8 mouse cellular contexts compared by ENCODE assay signal in genomic region chr11:101120545-101121188, GRCm38 (mm10). TPM values are rescaled to one million over a fixed set of nuclear protein-coding genes. Genes with fewer than 3 reads are reported as not detected.
A peak's percentile ranks its signal among the peaks of the same experiment; 100 is the strongest.
DNase-seq lines count a peak whose midpoint lies in the region; ATAC-seq and TF ChIP-seq lines count a peak whose summit lies in the region.

No protein-coding gene starts in this region.

- 19% methylated on average over 19 of the region's 19 CpGs for WGBS in kidney, embryonic 16.5 days
- WGBS in forebrain, postnatal 0 days: 21% methylated on average over 19 of the region's 19 CpGs
- whole genome bisulfite sequencing in midbrain, embryonic 11.5 days: 27% methylated on average over 19 of the region's 19 CpGs

- no peak for TF ChIP-seq CTCF in forebrain, postnatal 0 days (IDR thresholded peaks at IDR 0.05; ENCODE audit: low read depth)

- peak overlapping the region; percentile 81 for H3K9ac ChIP-seq in kidney, embryonic 16.5 days (replicated peaks; ENCODE audit: low read length)
- H3K9ac ChIP-seq in forebrain, postnatal 0 days: peak overlapping the region; percentile 74
- H3K9ac ChIP-seq in midbrain, embryonic 11.5 days (ENCODE audit: low read length): peak overlapping the region; percentile 79

- no peak for ATAC-seq in kidney, embryonic 16.5 days (ENCODE audit: low FRiP score, low TSS enrichment)
- ATAC-seq in forebrain, postnatal 0 days: no peak
- no peak for ATAC-seq in midbrain, embryonic 11.5 days (ENCODE audit: low FRiP score)

- peak overlapping the region; percentile 93 for H3K27ac ChIP-seq in kidney, embryonic 16.5 days (ENCODE audit: low read length)
- peak overlapping the region; percentile 40 for H3K27ac ChIP-seq in brown adipose tissue, adult 24 weeks (replicated peaks; ENCODE audit: low read depth, low read length)
- peak overlapping the region; percentile 81; the same call in 1 of the 2 replicates for H3K27ac ChIP-seq in forebrain, postnatal 0 days (ENCODE audit: low read depth, low read length)
- H3K27ac ChIP-seq in midbrain, embryonic 11.5 days (ENCODE audit: low read depth, low read length): peak overlapping the region; percentile 84

- peak overlapping the region; percentile 96 for H3K4me3 ChIP-seq in kidney, embryonic 16.5 days (ENCODE audit: low read length)
- peak overlapping the region; percentile 81 for H3K4me3 ChIP-seq in brown adipose tissue, adult 24 weeks (ENCODE audit: insufficient read depth, low read depth, low read length)
- H3K4me3 ChIP-seq in forebrain, postnatal 0 days (ENCODE audit: low read depth, low read length): peak overlapping the region; percentile 75
- H3K4me3 ChIP-seq in midbrain, embryonic 11.5 days (ENCODE audit: low read depth, low read length): peak overlapping the region; percentile 87

- H3K27me3 ChIP-seq in kidney, embryonic 16.5 days (ENCODE audit: insufficient read depth, low read length): no peaks in the 10 kb centered on the region
- H3K27me3 ChIP-seq in forebrain, postnatal 0 days (ENCODE audit: insufficient read depth, low read length): no peaks in the 10 kb centered on the region
- no peaks in the 10 kb centered on the region for H3K27me3 ChIP-seq in midbrain, embryonic 11.5 days (ENCODE audit: control insufficient read depth, insufficient read depth, low read length)

- DNase-seq in kidney, adult 9 months: no peak
- DNase-seq in forebrain, postnatal 0 days: no peak
- DNase-seq in midbrain, embryonic 11.5 days (ENCODE audit: low spot score, missing footprints): no peak
- no peak for DNase-seq in adrenal gland, adult (ENCODE audit: inconsistent age in 2 of 2, low spot score in 1 of 2)
- no peak for DNase-seq in kidney, postnatal 4 days
- DNase-seq in layer of hippocampus, adult 8-10 months (ENCODE audit: low spot score in 2 of 2): no peak

- peaks cover 17% of the 10 kb centered on the region; the same call in 1 of the 2 replicates for H3K36me3 ChIP-seq in kidney, embryonic 16.5 days (ENCODE audit: insufficient read depth, low read length)
- H3K36me3 ChIP-seq in forebrain, postnatal 0 days (ENCODE audit: insufficient read depth): peaks cover 22% of the 10 kb centered on the region
- peaks cover 2% of the 10 kb centered on the region for H3K36me3 ChIP-seq in midbrain, embryonic 11.5 days (ENCODE audit: control insufficient read depth, insufficient read depth, low read length)

- H3K4me2 ChIP-seq in kidney, embryonic 16.5 days (replicated peaks; ENCODE audit: low read depth, low read length): peak overlapping the region; percentile 95
- H3K4me2 ChIP-seq in forebrain, postnatal 0 days (ENCODE audit: low read depth): peak overlapping the region; percentile 88
- peak overlapping the region; percentile 98 for H3K4me2 ChIP-seq in midbrain, embryonic 11.5 days

- H3K9me3 ChIP-seq in kidney, embryonic 16.5 days (ENCODE audit: low read length): no peaks in the 10 kb centered on the region
- H3K9me3 ChIP-seq in forebrain, postnatal 0 days (ENCODE audit: low read length): no peaks in the 10 kb centered on the region
- no peaks in the 10 kb centered on the region for H3K9me3 ChIP-seq in midbrain, embryonic 11.5 days (ENCODE audit: control insufficient read depth, low read length)

- H3K4me1 ChIP-seq in kidney, embryonic 16.5 days (ENCODE audit: insufficient read depth, low read length): peaks cover 38% of the 10 kb centered on the region
- H3K4me1 ChIP-seq in brown adipose tissue, adult 24 weeks (ENCODE audit: control insufficient read depth, insufficient read depth, insufficient read length, low read length): peaks cover 12% of the 10 kb centered on the region
- H3K4me1 ChIP-seq in forebrain, postnatal 0 days (ENCODE audit: insufficient read depth): peaks cover 17% of the 10 kb centered on the region
- peaks cover 17% of the 10 kb centered on the region for H3K4me1 ChIP-seq in midbrain, embryonic 11.5 days (ENCODE audit: control insufficient read depth, insufficient read depth, low read length)

RNA-seq across cellular contexts. Expression of gene Tubg1, which starts 0.9 kb away (rescaled TPM):
- 98.1 and 98.2 TPM in 2 replicates for polyA plus RNA-seq in kidney, embryonic 16.5 days (2015; fragmentation: Nextera tagmentation; extraction: Ambion mirVana)
- polyA plus RNA-seq in brown adipose tissue, adult 24 weeks (2012; ENCODE audit: insufficient read depth, insufficient read length, missing spikeins): 46.6 and 49.2 TPM in 2 replicates
- 35.6 and 43.1 TPM in 2 replicates for total RNA-seq in forebrain, postnatal 0 days (2014; rRNA removed)
- 64.8 and 66.6 TPM in 2 replicates for polyA plus RNA-seq in forebrain, postnatal 0 days (2015; fragmentation: Nextera tagmentation; extraction: Ambion mirVana)
- 96.3 and 108 TPM in 2 replicates for polyA plus RNA-seq in midbrain, embryonic 11.5 days (2014; fragmentation: Nextera tagmentation; extraction: Ambion mirVana)
- 10 to 100 TPM; 39.8 to 43.9 (median 43.3) TPM for total RNA-seq in layer of hippocampus, adult 8-10 months (2022)

RNA-seq across cellular contexts. Expression of gene Retreg3, which starts 1.0 kb away (rescaled TPM):
- 21.9 and 23.2 TPM in 2 replicates for polyA plus RNA-seq in kidney, embryonic 16.5 days (2015; fragmentation: Nextera tagmentation; extraction: Ambion mirVana)
- polyA plus RNA-seq in brown adipose tissue, adult 24 weeks (2012; ENCODE audit: insufficient read depth, insufficient read length, missing spikeins): 43.7 and 49.6 TPM in 2 replicates
- total RNA-seq in forebrain, postnatal 0 days (2014; rRNA removed): 53.3 and 59.0 TPM in 2 replicates
- 21.0 and 23.2 TPM in 2 replicates for polyA plus RNA-seq in forebrain, postnatal 0 days (2015; fragmentation: Nextera tagmentation; extraction: Ambion mirVana)
- polyA plus RNA-seq in midbrain, embryonic 11.5 days (2014; fragmentation: Nextera tagmentation; extraction: Ambion mirVana): 11.0 and 11.4 TPM in 2 replicates
- 10 to 100 TPM; 51.3 to 53.1 (median 52.4) TPM for total RNA-seq in layer of hippocampus, adult 8-10 months (2022)

RNA-seq across cellular contexts. Expression of gene Psmc3ip, which starts 25.4 kb away (rescaled TPM):
- 40.0 and 40.1 TPM in 2 replicates for polyA plus RNA-seq in kidney, embryonic 16.5 days (2015; fragmentation: Nextera tagmentation; extraction: Ambion mirVana)
- 1.7 and 3.6 TPM in 2 replicates for polyA plus RNA-seq in brown adipose tissue, adult 24 weeks (2012; ENCODE audit: insufficient read depth, insufficient read length, missing spikeins)
- 9.5 and 13.8 TPM in 2 replicates for total RNA-seq in forebrain, postnatal 0 days (2014; rRNA removed)
- polyA plus RNA-seq in forebrain, postnatal 0 days (2015; fragmentation: Nextera tagmentation; extraction: Ambion mirVana): 19.2 and 25.7 TPM in 2 replicates
- 57.0 and 64.8 TPM in 2 replicates for polyA plus RNA-seq in midbrain, embryonic 11.5 days (2014; fragmentation: Nextera tagmentation; extraction: Ambion mirVana)
- 1 to 10 TPM; 2.5 to 5.4 (median 3.9) TPM for total RNA-seq in layer of hippocampus, adult 8-10 months (2022)

RNA-seq across cellular contexts. Expression of gene Mlx, which starts 33.6 kb away (rescaled TPM):
- polyA plus RNA-seq in kidney, embryonic 16.5 days (2015; fragmentation: Nextera tagmentation; extraction: Ambion mirVana): 51.9 and 58.9 TPM in 2 replicates
- polyA plus RNA-seq in brown adipose tissue, adult 24 weeks (2012; ENCODE audit: insufficient read depth, insufficient read length, missing spikeins): 55.0 and 67.5 TPM in 2 replicates
- total RNA-seq in forebrain, postnatal 0 days (2014; rRNA removed): 68.0 and 76.5 TPM in 2 replicates
- 78.0 and 82.4 TPM in 2 replicates for polyA plus RNA-seq in forebrain, postnatal 0 days (2015; fragmentation: Nextera tagmentation; extraction: Ambion mirVana)
- polyA plus RNA-seq in midbrain, embryonic 11.5 days (2014; fragmentation: Nextera tagmentation; extraction: Ambion mirVana): 38.0 and 47.0 TPM in 2 replicates
- total RNA-seq in layer of hippocampus, adult 8-10 months (2022): 10 to 100 TPM; 36.2 to 41.6 (median 39.6) TPM

RNA-seq across cellular contexts. Expression of gene Tubg2, which starts 35.0 kb away (rescaled TPM):
- 4.2 and 4.5 TPM in 2 replicates for polyA plus RNA-seq in kidney, embryonic 16.5 days (2015; fragmentation: Nextera tagmentation; extraction: Ambion mirVana)
- 1.1 and 1.9 TPM in 2 replicates for polyA plus RNA-seq in brown adipose tissue, adult 24 weeks (2012; ENCODE audit: insufficient read depth, insufficient read length, missing spikeins)
- total RNA-seq in forebrain, postnatal 0 days (2014; rRNA removed): 23.2 and 28.6 TPM in 2 replicates
- 59.9 and 69.7 TPM in 2 replicates for polyA plus RNA-seq in forebrain, postnatal 0 days (2015; fragmentation: Nextera tagmentation; extraction: Ambion mirVana)
- 3.4 and 5.1 TPM in 2 replicates for polyA plus RNA-seq in midbrain, embryonic 11.5 days (2014; fragmentation: Nextera tagmentation; extraction: Ambion mirVana)
- 10 to 100 TPM; 32.9 to 43.5 (median 38.2) TPM for total RNA-seq in layer of hippocampus, adult 8-10 months (2022)

Comparison
In these comparisons a context has a peak if more than half of its experiments do, and no peak if none do; other contexts are left out.
1. H3K27ac ChIP-seq: peak in every context shown above with its lines; median percentile 93 in kidney, embryonic 16.5 days; 84 in midbrain, embryonic 11.5 days; 81 in forebrain, postnatal 0 days; 40 in brown adipose tissue, adult 24 weeks.